ENCODE assay signal across 9 mouse cellular contexts in the genomic region with DNA sequence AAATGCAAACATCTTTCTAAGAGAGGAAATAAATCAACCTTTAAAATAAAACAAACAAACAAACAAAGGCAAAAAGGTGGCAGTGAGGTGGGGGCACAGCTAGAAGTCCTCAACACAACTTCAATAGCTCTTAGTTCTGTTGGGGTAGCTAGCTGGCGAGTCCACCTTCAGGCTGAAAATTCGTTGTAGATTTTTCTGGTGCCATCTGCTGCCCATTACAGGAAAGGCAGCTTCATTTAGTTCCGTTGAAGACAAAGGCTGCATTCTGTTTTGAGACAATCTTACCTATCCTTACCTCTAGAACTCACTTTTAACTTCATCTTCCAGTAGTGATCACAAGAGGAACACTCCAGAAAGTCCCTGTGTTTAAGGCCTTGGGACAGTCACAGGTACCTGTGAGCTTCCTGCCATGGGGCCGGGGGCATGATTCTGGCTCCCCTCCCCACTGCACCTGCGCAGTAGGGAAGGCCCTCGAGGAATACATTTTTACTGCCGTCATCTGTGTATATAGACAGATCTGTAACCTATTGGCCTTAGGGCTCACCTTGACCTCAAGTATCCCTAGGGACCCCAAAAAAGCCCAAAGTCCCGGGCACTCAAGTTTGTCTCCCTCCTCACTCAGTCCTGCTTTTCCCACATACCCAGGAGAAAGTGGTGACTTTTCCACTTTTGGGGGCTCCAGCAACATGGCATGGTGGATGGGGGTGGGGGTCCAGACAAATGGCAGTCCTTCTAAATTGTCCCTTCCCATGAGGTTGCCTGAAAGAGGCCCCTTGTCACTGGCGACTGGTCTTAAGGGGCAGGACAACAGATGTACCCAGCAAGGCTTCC. TPM values are rescaled to one million over a fixed set of nuclear protein-coding genes. Genes with fewer than 3 reads are reported as not detected.
DNase-seq lines count a peak whose midpoint lies in the region; ATAC-seq and TF ChIP-seq lines count a peak whose summit lies in the region.
"Had no signal": no experiment of that assay in that cellular context is flagged by ENCODE, and none has a peak within 500 bp of the region (broad histone marks: within the 10 kb centered on the region; RNA-seq: fewer than 3 reads in every experiment).

No protein-coding gene starts in this region.

- peaks cover 0 to 20% of the 10 kb centered on the region in 2 experiments for H3K36me3 ChIP-seq in CH12.LX (replicated peaks in 1 of 2; ENCODE audit: control insufficient read depth in 1 of 2, insufficient read depth in 1 of 2, low read length in 1 of 2)
- no peaks in the 10 kb centered on the region for H3K36me3 ChIP-seq in heart, embryonic 12.5 days

- H3K79me2 ChIP-seq in CH12.LX (replicated peaks; ENCODE audit: control insufficient read depth, extremely low read depth, insufficient read depth, poor library complexity, severe bottlenecking) = no peaks in the 10 kb centered on the region

- in situ Hi-C loops in CH12.LX (cut with MboI; ENCODE audit: low pct_ligation_motif_present, low pct_unique_long_range_greater_than_20kb, low sequenced_read_pairs) = loop anchor here (25.0 kb wide), 2 partner anchors 413 to 537 kb away; no protein-coding TSS in a partner anchor

- dilution Hi-C loops in CH12.LX (cut with MboI; ENCODE audit: extremely low pct_ligation_motif_present, extremely low pct_unique_long_range_greater_than_20kb, low sequenced_read_pairs) = no loop called here

- WGBS in heart, embryonic 12.5 days = 49% methylated on average over 9 of the region's 9 CpGs

- H3K4me2 ChIP-seq in CH12.LX (ENCODE audit: insufficient read depth, low read depth, poor library complexity, severe bottlenecking) = peak overlapping the region; percentile 80
- peak overlapping the region; percentile 49; the same call in 1 of the 2 replicates for H3K4me2 ChIP-seq in heart, embryonic 12.5 days

- H3K27me3 ChIP-seq in CH12.LX (replicated peaks) = no peaks in the 10 kb centered on the region
- peaks cover 23% of the 10 kb centered on the region for H3K27me3 ChIP-seq in heart, embryonic 12.5 days (replicated peaks)

- H3K4me1 ChIP-seq in CH12.LX (ENCODE audit: control insufficient read depth in 1 of 2, insufficient read depth in 2 of 2) = peaks cover 8 to 28% of the 10 kb centered on the region in 2 experiments
- H3K4me1 ChIP-seq in heart, embryonic 12.5 days (replicated peaks) = peaks cover 33% of the 10 kb centered on the region

- peak overlapping the region; percentile 10; the same call in 1 of the 2 replicates for H3K9ac ChIP-seq in CH12.LX (ENCODE audit: insufficient read depth, low read depth)
- no peak overlapping the region for H3K9ac ChIP-seq in heart, embryonic 12.5 days

- TF ChIP-seq POLR2A in CH12.LX (IDR thresholded peaks at IDR 0.05; ENCODE audit: low read depth, low read length) = no peak

- no peak for ATAC-seq in cerebellum, adult (ENCODE audit: insufficient number of reproducible peaks, low FRiP score, low TSS enrichment)
- ATAC-seq in heart, embryonic 12.5 days (ENCODE audit: insufficient number of reproducible peaks, low FRiP score) = no peak
- ATAC-seq in megakaryocyte progenitor cell, adult 5-6 weeks (replicated peaks; ENCODE audit: poor library complexity) = peak; percentile 71

- DNase-seq in cerebellum, adult 11 months = peak; percentile 41
- DNase-seq in CH12.LX (ENCODE audit: extremely low read depth) = peak; percentile 73
- peak; percentile 81 to 83 for DNase-seq in cerebellum, postnatal 10 days
- peak; percentile 72 for DNase-seq in kidney, postnatal 14 days
- peak; percentile 45 for DNase-seq in right cerebral cortex, postnatal 25 days

- H3K4me3 ChIP-seq in CH12.LX (replicated peaks in 1 of 3; ENCODE audit: low read depth in 2 of 3, low read length in 2 of 3, poor library complexity in 1 of 3) = peak overlapping the region in 2 of 3 experiments; percentile 4 to 46
- H3K4me3 ChIP-seq in heart, embryonic 12.5 days = no peak overlapping the region

- TF ChIP-seq CTCF in CH12.LX (conservative IDR thresholded peaks at IDR 0.05 in 1 of 2, IDR thresholded peaks at IDR 0.05 in 1 of 2; ENCODE audit: low read depth in 2 of 2, low read length in 2 of 2) = peak; percentile 44 to 90; a peak in 3 of 4 replicates

- H3K9me3 ChIP-seq in CH12.LX (replicated peaks; ENCODE audit: low read length) = no peaks in the 10 kb centered on the region
- no peaks in the 10 kb centered on the region for H3K9me3 ChIP-seq in heart, embryonic 12.5 days (replicated peaks)

- no peak overlapping the region for H3K27ac ChIP-seq in CH12.LX (ENCODE audit: insufficient read depth, low read depth)
- no peak overlapping the region for H3K27ac ChIP-seq in heart, embryonic 12.5 days (ENCODE audit: poor library complexity, severe bottlenecking)

- TF ChIP-seq EP300 in CH12.LX (IDR thresholded peaks at IDR 0.05; ENCODE audit: low read length) = no peak

- TF ChIP-seq RAD21 in CH12.LX (IDR thresholded peaks at IDR 0.05; ENCODE audit: low read depth, low read length) = peak; percentile 73

TF ChIP-seq in CH12.LX, 34 proteins besides CTCF, POLR2A, EP300 and RAD21:
- TF ChIP-seq ZC3H11A (IDR thresholded peaks at IDR 0.05; ENCODE audit: low read depth, low read length) (peak; percentile 25; the same call in 1 of the 2 replicates), NRF1 (IDR thresholded peaks at IDR 0.05; ENCODE audit: low read depth, low read length) (peak; percentile 68), KAT2A (IDR thresholded peaks at IDR 0.05; ENCODE audit: insufficient replicate concordance, low read length) (0 out of 2 replicates have a peak, but pooled peaks have one; percentile 8), SMC3 (IDR thresholded peaks at IDR 0.05; ENCODE audit: low read depth, low read length) (peak; percentile 80), IRF4 (IDR thresholded peaks at IDR 0.05; ENCODE audit: low read depth, low read length) (no peak), USF2 (conservative IDR thresholded peaks at IDR 0.05; ENCODE audit: low read depth, low read length) (no peak), CHD2 (IDR thresholded peaks at IDR 0.05; ENCODE audit: low read length) (no peak), SIN3A (IDR thresholded peaks at IDR 0.05; ENCODE audit: low read length) (no peak), TCF12 (IDR thresholded peaks at IDR 0.05; ENCODE audit: low read depth, low read length) (0 out of 2 replicates have a peak, but pooled peaks have one; percentile 9), CHD1 (IDR thresholded peaks at IDR 0.05; ENCODE audit: low read depth, low read length) (no peak)

RNA-seq across cellular contexts. Expression of gene Prnd, which starts 0.7 kb away (rescaled TPM):
- 0.76 and 1.0 TPM in 2 replicates for total RNA-seq in CH12.LX (2012; rRNA removed)
- 4.7 and 5.6 TPM in 2 replicates for total RNA-seq in CH12.LX (2014; rRNA removed)
- polyA plus RNA-seq in CH12.LX (2012; ENCODE audit: insufficient read length, low read depth) = 11.4 and 12.8 TPM in 2 replicates
- polyA plus RNA-seq in heart, embryonic 12.5 days (2016; fragmentation: Nextera tagmentation; extraction: Ambion mirVana) = 5.4 and 6.2 TPM in 2 replicates
- 0.46 TPM in 1 of 2 replicates, not detected in the other for total RNA-seq in megakaryocyte progenitor cell, adult 5-6 weeks (2015)
- total RNA-seq in megakaryocyte progenitor cell, adult 5-6 weeks (2017) = not detected in 2 replicates

RNA-seq across cellular contexts. Expression of gene Prn, which starts 40.2 kb away (rescaled TPM):
- not detected in 2 replicates for total RNA-seq in CH12.LX (2012; rRNA removed)
- not detected in 2 replicates for total RNA-seq in CH12.LX (2014; rRNA removed)
- polyA plus RNA-seq in CH12.LX (2012; ENCODE audit: insufficient read length, low read depth) = not detected in 2 replicates
- 0.24 TPM in 1 of 2 replicates, not detected in the other for polyA plus RNA-seq in heart, embryonic 12.5 days (2016; fragmentation: Nextera tagmentation; extraction: Ambion mirVana)
- not detected in 2 replicates for total RNA-seq in megakaryocyte progenitor cell, adult 5-6 weeks (2015)
- not detected in 2 replicates for total RNA-seq in megakaryocyte progenitor cell, adult 5-6 weeks (2017)
- polyA plus RNA-seq: C2C12 had no signal

RNA-seq across cellular contexts. Expression of gene Prnp, which starts 40.3 kb away (rescaled TPM):
- 3.5 and 4.5 TPM in 2 replicates for total RNA-seq in CH12.LX (2012; rRNA removed)
- total RNA-seq in CH12.LX (2014; rRNA removed) = 5.7 and 6.8 TPM in 2 replicates
- polyA plus RNA-seq in CH12.LX (2012; ENCODE audit: insufficient read length, low read depth) = 4.3 and 6.4 TPM in 2 replicates
- 83.6 and 89.1 TPM in 2 replicates for polyA plus RNA-seq in heart, embryonic 12.5 days (2016; fragmentation: Nextera tagmentation; extraction: Ambion mirVana)
- 1.2 and 2.9 TPM in 2 replicates for total RNA-seq in megakaryocyte progenitor cell, adult 5-6 weeks (2015)
- 2.3 and 4.1 TPM in 2 replicates for total RNA-seq in megakaryocyte progenitor cell, adult 5-6 weeks (2017)
